Mouse (Mus musculus) hindbrain, embryonic 13.5 days (tissue): ENCODE measurements at regions not wholly inside any gene's neighbourhood (a gene's known extent, or its start where the extent isn't known, plus 50 kb on each side); places are given as distances from the start of the nearest gene placed in this dataset.

ENCODE experiments used
- ATAC-seq: fragments of 200-750 bp; cut with Nextera tagmentation; 2 replicates; pipeline ENCODE4 v1.8.0; 2017; ENCODE audit warnings: moderate TSS enrichment; ENCODE audit not compliant: low FRiP score
- H3K27ac ChIP-seq: fragments of 300-500 bp; sonication (generic); 2 replicates; pipeline ENCODE4 v1.5.1; 2015; ENCODE audit warnings: inconsistent platforms, mild to moderate bottlenecking, moderate library complexity
- H3K27me3 ChIP-seq: fragments of 300-500 bp; sonication (generic); 2 replicates; pipeline ENCODE4 v1.6.1; 2015; ENCODE audit warnings: mild to moderate bottlenecking, inconsistent platforms
- H3K36me3 ChIP-seq: fragments of 300-500 bp; sonication (generic); 2 replicates; pipeline ENCODE4 v1.6.1; 2015; ENCODE audit warnings: mild to moderate bottlenecking, inconsistent platforms
- H3K4me1 ChIP-seq: fragments of 300-500 bp; sonication (generic); replicated peaks from 2 replicates; pipeline ENCODE4 v1.6.1; 2015; ENCODE audit warnings: inconsistent platforms
- H3K4me2 ChIP-seq: fragments of 300-500 bp; sonication (generic); 2 replicates; pipeline ENCODE4 v1.6.1; 2015; ENCODE audit warnings: inconsistent platforms, mild to moderate bottlenecking, moderate library complexity
- H3K4me3 ChIP-seq: fragments of 300-500 bp; sonication (generic); 2 replicates; pipeline ENCODE4 v1.5.1; 2015; ENCODE audit warnings: mild to moderate bottlenecking, inconsistent platforms
- H3K9ac ChIP-seq: fragments of 300-500 bp; sonication (generic); 2 replicates; pipeline ENCODE4 v1.6.1; 2015; ENCODE audit warnings: mild to moderate bottlenecking, inconsistent platforms
- H3K9me3 ChIP-seq: fragments of 300-500 bp; sonication (generic); 2 replicates; pipeline ENCODE4 v1.6.1; 2016; ENCODE audit warnings: inconsistent platforms
- WGBS: fragments of 180-500 bp; shearing (Covaris S2); methylation state at CpG from one replicate; pipeline ENCODE4 v1.1.7; 2015; 5-methylcytosine and 5-hydroxymethylcytosine counted together

GRCm38 (mm10) chr7:136220245-136221167 is 504.3 kb upstream of the Mki67 start:
- Histone ChIP-seq H3K9ac (no peak overlapping the region), H3K9me3 (no peaks in the 10 kb centered on the region), H3K36me3 (no peaks in the 10 kb centered on the region), H3K4me1 (peaks cover 44% of the 10 kb centered on the region), H3K27me3 (no peaks in the 10 kb centered on the region), H3K4me3 (no peak overlapping the region), H3K27ac (peak overlapping the region; percentile 84), H3K4me2 (no peak overlapping the region)
- ATAC-seq: peak; percentile 70
- 19% methylated on average over 5 of the region's 5 CpGs for WGBS

GRCm38 (mm10) chr7:136221620-136222019 is 505.5 kb upstream of the Mki67 start:
- Histone ChIP-seq H3K9me3 (no peaks in the 10 kb centered on the region), H3K27ac (no peak overlapping the region; the same call in 1 of the 2 replicates), H3K9ac (no peak overlapping the region), H3K4me2 (no peak overlapping the region), H3K36me3 (no peaks in the 10 kb centered on the region), H3K4me3 (no peak overlapping the region), H3K4me1 (peaks cover 49% of the 10 kb centered on the region), H3K27me3 (no peaks in the 10 kb centered on the region)
- ATAC-seq: no peak
- 95% methylated on average over 7 of the region's 7 CpGs for WGBS

- H3K27ac ChIP-seq: no peak overlapping the region
- no peaks in the 10 kb centered on the region for H3K9me3 ChIP-seq
- H3K4me3 ChIP-seq: no peak overlapping the region
- peaks cover 28% of the 10 kb centered on the region for H3K4me1 ChIP-seq
- H3K27me3 ChIP-seq: no peaks in the 10 kb centered on the region
- no peak overlapping the region for H3K9ac ChIP-seq
- no peak overlapping the region for H3K4me2 ChIP-seq
- H3K36me3 ChIP-seq: no peaks in the 10 kb centered on the region
- ATAC-seq: no peak
- WGBS: 71% methylated on average over 7 of the region's 7 CpGs
Measured at GRCm38 (mm10) chr7:136226031-136226430, 509.9 kb upstream of the Mki67 start.

- peaks cover 25% of the 10 kb centered on the region for H3K4me1 ChIP-seq
- H3K9ac ChIP-seq: no peak overlapping the region
- no peaks in the 10 kb centered on the region for H3K27me3 ChIP-seq
- H3K4me2 ChIP-seq: no peak overlapping the region
- no peaks in the 10 kb centered on the region for H3K36me3 ChIP-seq
- WGBS: 81% methylated on average over 2 of the region's 2 CpGs
- H3K9me3 ChIP-seq: no peaks in the 10 kb centered on the region
- no peak overlapping the region for H3K4me3 ChIP-seq
- no peak overlapping the region for H3K27ac ChIP-seq
- ATAC-seq: no peak
Measured at GRCm38 (mm10) chr7:136228331-136228730, 512.2 kb upstream of the Mki67 start.

GRCm38 (mm10) chr7:136229592-136229991 is 513.4 kb upstream of the Mki67 start:
- Histone ChIP-seq H3K36me3 (no peaks in the 10 kb centered on the region), H3K27me3 (no peaks in the 10 kb centered on the region), H3K4me1 (peaks cover 25% of the 10 kb centered on the region), H3K9me3 (no peaks in the 10 kb centered on the region), H3K4me3 (no peak overlapping the region), H3K27ac (peak overlapping the region; percentile 3; the same call in 1 of the 2 replicates), H3K4me2 (no peak overlapping the region), H3K9ac (no peak overlapping the region)
- WGBS: 55% methylated on average over 11 of the region's 11 CpGs
- no peak for ATAC-seq

GRCm38 (mm10) chr7:136232177-136232576 is 516.0 kb upstream of the Mki67 start:
- no peak overlapping the region for H3K9ac ChIP-seq
- 81% methylated on average over 4 of the region's 4 CpGs for WGBS
- no peak for ATAC-seq
- H3K27ac ChIP-seq: no peak overlapping the region
- no peak overlapping the region for H3K4me3 ChIP-seq
- no peaks in the 10 kb centered on the region for H3K36me3 ChIP-seq
- H3K4me1 ChIP-seq: peaks cover 33% of the 10 kb centered on the region
- no peak overlapping the region for H3K4me2 ChIP-seq
- H3K27me3 ChIP-seq: no peaks in the 10 kb centered on the region
- no peaks in the 10 kb centered on the region for H3K9me3 ChIP-seq

GRCm38 (mm10) chr7:136235563-136235962 is 519.4 kb upstream of the Mki67 start:
- H3K4me2 ChIP-seq: no peak overlapping the region
- H3K4me1 ChIP-seq: peaks cover 30% of the 10 kb centered on the region
- H3K27me3 ChIP-seq: no peaks in the 10 kb centered on the region
- H3K27ac ChIP-seq: no peak overlapping the region
- WGBS: 66% methylated on average over 2 of the region's 2 CpGs
- no peak for ATAC-seq
- no peaks in the 10 kb centered on the region for H3K9me3 ChIP-seq
- H3K9ac ChIP-seq: no peak overlapping the region
- no peak overlapping the region for H3K4me3 ChIP-seq
- H3K36me3 ChIP-seq: no peaks in the 10 kb centered on the region

- 41% methylated on average over 10 of the region's 10 CpGs for WGBS
- Histone ChIP-seq H3K4me2 (no peak overlapping the region), H3K4me3 (no peak overlapping the region), H3K27ac (peak overlapping the region; percentile 62; the same call in 1 of the 2 replicates), H3K36me3 (no peaks in the 10 kb centered on the region), H3K27me3 (no peaks in the 10 kb centered on the region), H3K9ac (no peak overlapping the region), H3K9me3 (no peaks in the 10 kb centered on the region), H3K4me1 (peaks cover 30% of the 10 kb centered on the region)
- no peak for ATAC-seq
Measured at GRCm38 (mm10) chr7:136236391-136236790, 520.2 kb upstream of the Mki67 start.

GRCm38 (mm10) chr7:136265691-136266090 is 549.5 kb upstream of the Mki67 start:
- Histone ChIP-seq H3K27ac (no peak overlapping the region), H3K4me3 (no peak overlapping the region), H3K9ac (no peak overlapping the region), H3K4me2 (no peak overlapping the region), H3K9me3 (no peaks in the 10 kb centered on the region), H3K36me3 (no peaks in the 10 kb centered on the region), H3K27me3 (0 out of 2 replicates have a peak, but pooled peaks cover 9% of the 10 kb centered on the region), H3K4me1 (peaks cover 31% of the 10 kb centered on the region)
- 36% methylated on average over 6 of the region's 6 CpGs for WGBS
- ATAC-seq: no peak

- no peaks in the 10 kb centered on the region for H3K9me3 ChIP-seq
- peak overlapping the region; percentile 66 for H3K27ac ChIP-seq
- H3K9ac ChIP-seq: no peak overlapping the region
- H3K4me2 ChIP-seq: no peak overlapping the region
- no peak overlapping the region for H3K4me3 ChIP-seq
- H3K27me3 ChIP-seq: 0 out of 2 replicates have a peak, but pooled peaks cover 12% of the 10 kb centered on the region
- ATAC-seq: no peak
- H3K36me3 ChIP-seq: no peaks in the 10 kb centered on the region
- 49% methylated on average over 7 of the region's 7 CpGs for WGBS
- H3K4me1 ChIP-seq: peaks cover 31% of the 10 kb centered on the region
Measured at GRCm38 (mm10) chr7:136267716-136268489, 551.7 kb upstream of the Mki67 start.

- no peak overlapping the region for H3K9ac ChIP-seq
- no peak for ATAC-seq
- no peak overlapping the region for H3K4me2 ChIP-seq
- H3K27me3 ChIP-seq: 0 out of 2 replicates have a peak, but pooled peaks cover 3% of the 10 kb centered on the region
- no peaks in the 10 kb centered on the region for H3K36me3 ChIP-seq
- H3K27ac ChIP-seq: no peak overlapping the region
- no peak overlapping the region for H3K4me3 ChIP-seq
- 74% methylated on average over 10 of the region's 10 CpGs for WGBS
- H3K9me3 ChIP-seq: no peaks in the 10 kb centered on the region
- no peaks in the 10 kb centered on the region for H3K4me1 ChIP-seq
Measured at GRCm38 (mm10) chr7:136275651-136276050, 559.5 kb upstream of the Mki67 start.

GRCm38 (mm10) chr7:136283770-136284169 is 567.6 kb upstream of the Mki67 start:
- Histone ChIP-seq H3K4me2 (no peak overlapping the region), H3K9ac (no peak overlapping the region), H3K4me1 (no peaks in the 10 kb centered on the region), H3K4me3 (no peak overlapping the region), H3K36me3 (no peaks in the 10 kb centered on the region), H3K9me3 (no peaks in the 10 kb centered on the region), H3K27me3 (no peaks in the 10 kb centered on the region), H3K27ac (no peak overlapping the region)
- 93% methylated on average over 6 of the region's 6 CpGs for WGBS
- ATAC-seq: no peak
